ENCODE assay signal across 8 mouse cellular contexts in genomic region chr9:15238297-15238990, GRCm38 (mm10). TPM values are rescaled to one million over a fixed set of nuclear protein-coding genes. Genes with fewer than 3 reads are reported as not detected.
A peak's percentile ranks its signal among the peaks of the same experiment; 100 is the strongest.
DNase-seq lines count a peak whose midpoint lies in the region; ATAC-seq lines count a peak whose summit lies in the region.

No protein-coding gene starts in this region.

- 69% methylated on average over 16 of the region's 16 CpGs for WGBS in heart, embryonic 12.5 days
- WGBS in liver, embryonic 13.5 days (ENCODE audit: insufficient replicate concordance): 58% methylated on average over 16 of the region's 16 CpGs

- intact Hi-C loops in gastrocnemius, postnatal 36 days (cut with DNase I): no loop called here

- 0 out of 2 replicates have a peak, but pooled peaks have one; percentile 19 for ATAC-seq in heart, embryonic 12.5 days (ENCODE audit: insufficient number of reproducible peaks, low FRiP score)
- peak; percentile 14; the same call in 1 of the 2 replicates for ATAC-seq in liver, embryonic 13.5 days (ENCODE audit: low read depth)

- peak; percentile 17 for DNase-seq in urinary bladder, postnatal 14 days (ENCODE audit: low spot score)
- no peak for DNase-seq in urinary bladder, postnatal 10 days (ENCODE audit: low spot score)
- DNase-seq in liver, embryonic 13.5 days: no peak
- no peak for DNase-seq in B cell, adult 2 months
- DNase-seq in gastrocnemius, postnatal 36 days: no peak
- DNase-seq in urinary bladder, adult 2 months (ENCODE audit: low spot score): no peak
- DNase-seq in cerebellum, adult 18-20 months: no peak

- no peaks in the 10 kb centered on the region for H3K36me3 ChIP-seq in heart, embryonic 12.5 days
- H3K36me3 ChIP-seq in liver, embryonic 13.5 days: no peaks in the 10 kb centered on the region

- peak overlapping the region; percentile 77 for H3K9ac ChIP-seq in heart, embryonic 12.5 days
- no peak overlapping the region for H3K9ac ChIP-seq in liver, embryonic 13.5 days

- peaks cover 21% of the 10 kb centered on the region for H3K4me1 ChIP-seq in heart, embryonic 12.5 days (replicated peaks)
- peaks cover 20% of the 10 kb centered on the region for H3K4me1 ChIP-seq in liver, embryonic 13.5 days (replicated peaks)

- H3K4me3 ChIP-seq in heart, embryonic 12.5 days: peak overlapping the region; percentile 56
- peak overlapping the region; percentile 51 for H3K4me3 ChIP-seq in liver, embryonic 13.5 days (replicated peaks)

- H3K27me3 ChIP-seq in heart, embryonic 12.5 days (replicated peaks): no peaks in the 10 kb centered on the region
- peaks cover 17% of the 10 kb centered on the region for H3K27me3 ChIP-seq in liver, embryonic 13.5 days

- H3K27ac ChIP-seq in heart, embryonic 12.5 days (ENCODE audit: poor library complexity, severe bottlenecking): peak overlapping the region; percentile 41; the same call in 1 of the 2 replicates
- no peak overlapping the region for H3K27ac ChIP-seq in liver, embryonic 13.5 days

- no peaks in the 10 kb centered on the region for H3K9me3 ChIP-seq in heart, embryonic 12.5 days (replicated peaks)
- no peaks in the 10 kb centered on the region for H3K9me3 ChIP-seq in liver, embryonic 13.5 days (replicated peaks)

- peak overlapping the region; percentile 92 for H3K4me2 ChIP-seq in heart, embryonic 12.5 days
- peak overlapping the region; percentile 73 for H3K4me2 ChIP-seq in liver, embryonic 13.5 days

RNA-seq across cellular contexts. Expression of gene Vstm5, which starts 0.4 kb away (rescaled TPM):
- polyA plus RNA-seq in heart, embryonic 12.5 days (2016; fragmentation: Nextera tagmentation; extraction: Ambion mirVana): 3.0 and 3.9 TPM in 2 replicates
- 0.35 and 0.39 TPM in 2 replicates for polyA plus RNA-seq in liver, embryonic 13.5 days (2015; fragmentation: Nextera tagmentation; extraction: Ambion mirVana)
- total RNA-seq in gastrocnemius, postnatal 36 days (2021): under 1 TPM; 0.12 to 0.13 TPM
- polyA plus RNA-seq in urinary bladder, adult 2 months (2012; rRNA removed): 3.5 and 4.9 TPM in 2 replicates

RNA-seq across cellular contexts. Expression of gene Med17, which starts 41.3 kb away (rescaled TPM):
- polyA plus RNA-seq in heart, embryonic 12.5 days (2016; fragmentation: Nextera tagmentation; extraction: Ambion mirVana): 20.6 and 23.6 TPM in 2 replicates
- polyA plus RNA-seq in liver, embryonic 13.5 days (2015; fragmentation: Nextera tagmentation; extraction: Ambion mirVana): 20.0 and 25.1 TPM in 2 replicates
- 10 to 100 TPM in 1 of 2 experiments, 1 to 10 TPM in 1; 6.9 to 10.2 TPM for total RNA-seq in gastrocnemius, postnatal 36 days (2021)
- 35.6 and 42.1 TPM in 2 replicates for polyA plus RNA-seq in urinary bladder, adult 2 months (2012; rRNA removed)
